Mouse (Mus musculus) midbrain, embryonic 11.5 days (tissue): ENCODE measurements around the gene Cast. TPM values are rescaled to one million over a fixed set of nuclear protein-coding genes. Genes with fewer than 3 reads are reported as not detected.

ENCODE experiments used
- ATAC-seq: fragments of 200-750 bp; cut with Nextera tagmentation; 2 replicates; pipeline ENCODE4 v1.8.0; 2017; ENCODE audit warnings: moderate TSS enrichment, moderate library complexity; ENCODE audit not compliant: low FRiP score
- DNase-seq: peaks from one replicate; pipeline ENCODE4 v3.0.0; 2015; ENCODE audit warnings: low spot score; ENCODE audit errors: missing footprints
- H3K27ac ChIP-seq: fragments of 300-500 bp; sonication (generic); 2 replicates; pipeline ENCODE4 v1.5.1; 2014; ENCODE audit warnings: low read depth, low read length
- H3K27me3 ChIP-seq: fragments of 300-500 bp; sonication (generic); 2 replicates; pipeline ENCODE4 v1.6.1; 2014; ENCODE audit warnings: mild to moderate bottlenecking, low read length, moderate library complexity, mixed read lengths; ENCODE audit not compliant: control insufficient read depth, insufficient read depth
- H3K36me3 ChIP-seq: fragments of 300-500 bp; sonication (generic); 2 replicates; pipeline ENCODE4 v1.6.1; 2014; ENCODE audit warnings: mild to moderate bottlenecking, low read length, moderate library complexity, mixed read lengths; ENCODE audit not compliant: control insufficient read depth, insufficient read depth
- H3K4me1 ChIP-seq: fragments of 300-500 bp; sonication (generic); 2 replicates; pipeline ENCODE4 v1.6.1; 2014; ENCODE audit warnings: low read length; ENCODE audit not compliant: control insufficient read depth, insufficient read depth
- H3K4me2 ChIP-seq: fragments of 300-500 bp; sonication (generic); 2 replicates; pipeline ENCODE4 v1.6.1; 2014; ENCODE audit warnings: mild to moderate bottlenecking, moderate library complexity
- H3K4me3 ChIP-seq: fragments of 300-500 bp; sonication (generic); 2 replicates; pipeline ENCODE4 v1.5.1; 2014; ENCODE audit warnings: low read depth, low read length
- H3K9ac ChIP-seq: fragments of 300-500 bp; sonication (generic); 2 replicates; pipeline ENCODE4 v1.6.1; 2014; ENCODE audit warnings: low read length
- H3K9me3 ChIP-seq: fragments of 300-500 bp; sonication (generic); 2 replicates; pipeline ENCODE4 v1.6.1; 2016; ENCODE audit warnings: low read length; ENCODE audit not compliant: control insufficient read depth
- WGBS: fragments of 180-500 bp; shearing (Covaris S2); extraction: QIAGEN DNeasy Blood & Tissue Kit; methylation state at CpG from one replicate; pipeline ENCODE4 v1.1.7; 2014; 5-methylcytosine and 5-hydroxymethylcytosine counted together
- polyA plus RNA-seq: library from polyadenylated mRNA; unstranded; fragments of >200 nt; fragmentation: Nextera tagmentation; extraction: Ambion mirVana; gene quantifications from 2 replicates; pipeline ENCODE4 v1.2.1, GENCODE M21; 2014

Cast gene
- polyA plus RNA-seq, 1 experiment from 2014 or later = 16.5 TPM

DNA sequence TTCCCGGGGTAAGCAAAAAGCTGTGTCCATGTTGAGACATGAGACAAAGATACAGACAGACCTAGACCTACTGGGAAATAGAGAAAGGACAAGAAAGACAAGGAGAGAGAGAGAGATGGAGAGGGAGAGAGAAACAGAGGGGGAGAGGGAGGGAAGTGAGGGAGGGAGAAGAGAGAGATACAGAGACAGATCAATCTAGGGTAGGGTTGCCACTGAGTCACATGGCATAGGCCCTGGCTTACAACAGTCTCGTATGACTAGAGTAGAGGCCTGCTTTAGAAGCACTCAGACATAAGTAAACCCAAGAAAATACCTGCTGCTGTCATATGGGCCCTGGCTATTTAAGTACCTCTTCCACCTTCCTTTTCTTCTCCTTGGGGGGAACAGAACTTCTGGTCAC lies 72.2 kb downstream of the Cast start:
- no peak for ATAC-seq
- H3K4me1 ChIP-seq = no peaks in the 10 kb centered on the region

DNA sequence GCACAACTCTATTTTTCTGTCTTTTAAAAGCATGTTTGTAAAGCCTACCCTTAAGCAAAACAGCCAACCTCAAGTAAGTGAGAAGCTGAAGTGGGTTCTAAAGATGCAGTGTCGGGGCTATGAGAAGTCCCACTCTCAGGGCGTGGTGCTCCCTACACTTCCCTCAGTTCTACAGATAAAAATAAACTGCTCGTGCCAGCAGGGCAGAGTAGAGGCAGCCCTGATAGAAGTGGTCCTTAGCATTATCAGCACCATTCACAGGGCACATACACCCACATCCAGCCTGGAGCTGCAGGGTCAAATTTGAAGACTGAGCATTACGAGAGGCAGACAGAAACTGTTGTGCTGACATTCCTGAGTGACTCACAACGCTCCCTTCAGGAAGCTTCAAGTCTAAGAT lies 72.8 kb downstream of the Cast start:
- no peak overlapping the region for H3K4me3 ChIP-seq
- ATAC-seq = no peak
- no peaks in the 10 kb centered on the region for H3K9me3 ChIP-seq
- H3K4me1 ChIP-seq = no peaks in the 10 kb centered on the region
- no peak overlapping the region for H3K9ac ChIP-seq
- no peak for DNase-seq
- H3K4me2 ChIP-seq = no peak overlapping the region
- H3K27me3 ChIP-seq = no peaks in the 10 kb centered on the region
- no peak overlapping the region for H3K27ac ChIP-seq
- WGBS = 81% methylated on average over 5 of the region's 5 CpGs
- H3K36me3 ChIP-seq = no peaks in the 10 kb centered on the region

More for the DNA sequence above, 72.2 kb downstream of the Cast start:
- no peak for DNase-seq
- WGBS = 90% methylated on average over 2 of the region's 2 CpGs
- H3K9me3 ChIP-seq = no peaks in the 10 kb centered on the region
- H3K27me3 ChIP-seq = no peaks in the 10 kb centered on the region
- no peak overlapping the region for H3K27ac ChIP-seq
- H3K36me3 ChIP-seq = no peaks in the 10 kb centered on the region
- H3K4me3 ChIP-seq = no peak overlapping the region
- H3K4me2 ChIP-seq = no peak overlapping the region
- H3K9ac ChIP-seq = no peak overlapping the region

DNA sequence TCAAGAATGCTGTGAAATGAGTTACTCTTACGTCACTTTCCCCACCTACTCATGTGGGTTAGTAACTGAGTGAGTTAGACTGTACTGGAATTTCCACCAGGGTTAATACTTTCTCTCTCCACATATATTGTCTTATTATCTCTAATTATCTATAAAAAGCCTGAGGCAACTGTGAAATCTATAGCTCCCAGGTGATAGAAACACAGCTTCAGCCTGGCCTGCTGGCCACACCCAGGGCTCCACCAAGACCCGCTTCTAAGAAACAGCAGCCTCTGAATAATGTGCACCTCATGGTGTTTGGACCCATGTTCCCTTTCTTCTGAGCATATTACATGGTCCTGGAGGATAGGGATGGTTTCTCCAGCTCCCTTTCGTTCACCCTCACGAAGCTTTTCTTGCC lies 74.9 kb downstream of the Cast start:
- Histone ChIP-seq H3K9ac (no peak overlapping the region), H3K27me3 (no peaks in the 10 kb centered on the region), H3K4me1 (no peaks in the 10 kb centered on the region), H3K27ac (no peak overlapping the region), H3K36me3 (no peaks in the 10 kb centered on the region), H3K9me3 (no peaks in the 10 kb centered on the region), H3K4me2 (no peak overlapping the region), H3K4me3 (no peak overlapping the region)
- 89% methylated on average over 4 of the region's 4 CpGs for WGBS
- DNase-seq (no peak), ATAC-seq (no peak)

DNA sequence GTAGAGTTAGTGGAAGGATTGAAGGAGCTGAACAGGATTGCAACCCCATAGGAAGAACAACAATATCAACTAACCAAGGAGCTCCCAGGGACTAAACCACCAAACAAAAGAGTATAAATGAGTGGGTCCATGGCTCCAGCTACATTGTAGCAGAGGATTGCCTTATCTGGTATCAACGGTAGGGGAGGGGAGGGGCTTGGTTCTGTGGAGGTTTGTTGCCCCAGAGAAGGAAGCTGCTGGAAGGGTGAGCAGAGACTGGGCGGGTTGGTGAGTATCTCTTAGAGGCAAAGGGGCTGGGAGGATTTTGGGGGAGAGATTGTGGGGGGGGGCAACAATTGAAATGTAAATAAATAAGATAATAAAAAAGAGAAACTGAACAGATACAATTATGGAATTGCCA lies 89.6 kb downstream of the Cast start:
- 71% methylated on average over 2 of the region's 2 CpGs for WGBS
- no peak for ATAC-seq

DNA sequence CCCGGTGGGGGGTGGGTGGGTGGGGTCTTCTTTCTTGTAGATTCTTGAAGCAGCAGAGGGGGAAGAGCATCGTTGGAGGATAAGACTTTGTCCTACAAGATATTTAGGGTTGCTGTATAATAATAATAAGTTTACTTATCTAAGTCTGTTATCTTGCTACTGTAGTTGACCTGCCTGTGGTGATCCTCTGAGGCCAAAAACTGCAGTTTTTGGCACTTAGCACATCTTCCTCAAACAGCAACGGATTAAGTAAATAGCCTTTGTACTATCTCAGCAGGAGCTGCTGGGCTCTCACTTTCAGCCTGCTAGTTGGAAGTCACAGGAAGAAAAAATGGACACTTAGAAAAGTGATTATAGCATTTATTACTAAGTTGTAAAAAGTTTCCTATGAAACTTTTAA lies 112.4 kb downstream of the Cast start:
- Histone ChIP-seq H3K9me3 (no peaks in the 10 kb centered on the region), H3K27ac (no peak overlapping the region), H3K27me3 (no peaks in the 10 kb centered on the region), H3K4me2 (no peak overlapping the region), H3K36me3 (no peaks in the 10 kb centered on the region), H3K9ac (no peak overlapping the region), H3K4me1 (no peaks in the 10 kb centered on the region), H3K4me3 (no peak overlapping the region)
- no peak for DNase-seq
- no peak for ATAC-seq
- 65% methylated on average over 3 of the region's 3 CpGs for WGBS

More for the DNA sequence above, 89.6 kb downstream of the Cast start:
- Histone ChIP-seq H3K9ac (no peak overlapping the region), H3K27ac (no peak overlapping the region), H3K27me3 (no peaks in the 10 kb centered on the region), H3K36me3 (no peaks in the 10 kb centered on the region), H3K9me3 (no peaks in the 10 kb centered on the region), H3K4me2 (no peak overlapping the region), H3K4me3 (no peak overlapping the region), H3K4me1 (no peaks in the 10 kb centered on the region)
- no peak for DNase-seq

DNA sequence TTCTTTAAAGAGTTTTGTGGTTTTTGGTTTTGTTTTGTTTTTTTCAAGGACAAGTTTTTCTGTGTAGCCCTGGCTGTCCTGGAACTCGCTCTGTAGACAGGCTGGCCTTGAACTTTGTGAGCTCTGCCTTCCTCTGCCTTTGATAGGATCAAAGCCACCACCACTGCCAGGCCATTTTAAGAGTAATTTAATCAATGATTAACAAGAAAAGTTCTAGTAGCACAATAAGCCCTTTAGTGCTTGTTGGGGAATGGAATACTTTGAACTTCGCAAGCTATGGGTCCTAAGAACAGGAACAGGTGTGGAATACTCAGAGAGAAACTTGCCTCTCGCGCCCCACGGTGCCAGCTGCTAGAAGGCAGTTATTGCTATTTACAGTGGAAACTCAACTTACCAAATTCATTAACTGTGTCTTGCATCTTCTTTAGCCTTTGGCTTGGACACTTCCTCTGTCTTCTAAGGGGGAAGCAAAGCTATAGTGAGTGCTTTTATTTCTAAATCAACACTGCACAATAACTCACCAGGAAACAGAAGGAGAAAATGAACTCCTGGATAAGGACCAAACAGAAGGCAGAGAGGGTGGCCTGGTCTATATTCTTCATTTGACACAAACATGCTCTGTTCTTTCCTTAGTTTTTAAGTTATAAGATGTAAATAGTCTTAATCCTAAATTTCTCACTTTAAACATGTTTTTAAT lies 113.0 kb downstream of the Cast start:
- DNase-seq (no peak), ATAC-seq (no peak)
- 94% methylated on average over 5 of the region's 5 CpGs for WGBS
- no peak overlapping the region for H3K27ac ChIP-seq
- no peaks in the 10 kb centered on the region for H3K9me3 ChIP-seq
- no peak overlapping the region for H3K9ac ChIP-seq
- no peak overlapping the region for H3K4me3 ChIP-seq
- no peaks in the 10 kb centered on the region for H3K4me1 ChIP-seq
- no peaks in the 10 kb centered on the region for H3K36me3 ChIP-seq
- no peak overlapping the region for H3K4me2 ChIP-seq
- H3K27me3 ChIP-seq = no peaks in the 10 kb centered on the region

Other genes starting within 250 kb of the Cast start
- gene Erap1, start 169.2 kb downstream of the Cast start, polyA plus RNA-seq = 4.6 and 6.0 TPM in 2 replicates